Mouse (Mus musculus) cortical plate, adult 2 months (tissue): ENCODE measurements at regions not wholly inside any gene's neighbourhood (a gene's known extent, or its start where the extent isn't known, plus 50 kb on each side); places are given as distances from the start of the nearest gene placed in this dataset.

Experiments
- CTCF ChIP-seq: fragments of 200-500 bp; IDR thresholded peaks from 2 replicates; pipeline ENCODE4 v1.5.1; 2011; ENCODE audit warnings: mild to moderate bottlenecking, control low read depth, low read length; ENCODE audit not compliant: insufficient read depth; ENCODE audit errors: extremely low read depth
- POLR2A ChIP-seq: fragments of 200-500 bp; IDR thresholded peaks from 2 replicates; pipeline ENCODE4 v1.6.1; 2011; ENCODE audit warnings: mild to moderate bottlenecking, low read length, control low read depth; ENCODE audit not compliant: insufficient read depth; ENCODE audit errors: extremely low read depth

GRCm38 (mm10) chr13:72833326-72833725 lies 204.7 kb downstream of the Irx2 start:
- TF ChIP-seq CTCF (no peak), POLR2A (no peak)
